Mouse (Mus musculus): ENCODE data around the gene Kmt2e. TPM values are rescaled to one million over a fixed set of nuclear protein-coding genes. Genes with fewer than 3 reads are reported as not detected.

Gene Kmt2e
- polyA plus RNA-seq (2014; fragmentation: Illumina TruSeq; extraction: RNeasy Lipid Tissue Mini Kit (QIAGEN cat#74804); ENCODE audit: low read depth, low replicate concordance): 26.1 TPM

DNA sequence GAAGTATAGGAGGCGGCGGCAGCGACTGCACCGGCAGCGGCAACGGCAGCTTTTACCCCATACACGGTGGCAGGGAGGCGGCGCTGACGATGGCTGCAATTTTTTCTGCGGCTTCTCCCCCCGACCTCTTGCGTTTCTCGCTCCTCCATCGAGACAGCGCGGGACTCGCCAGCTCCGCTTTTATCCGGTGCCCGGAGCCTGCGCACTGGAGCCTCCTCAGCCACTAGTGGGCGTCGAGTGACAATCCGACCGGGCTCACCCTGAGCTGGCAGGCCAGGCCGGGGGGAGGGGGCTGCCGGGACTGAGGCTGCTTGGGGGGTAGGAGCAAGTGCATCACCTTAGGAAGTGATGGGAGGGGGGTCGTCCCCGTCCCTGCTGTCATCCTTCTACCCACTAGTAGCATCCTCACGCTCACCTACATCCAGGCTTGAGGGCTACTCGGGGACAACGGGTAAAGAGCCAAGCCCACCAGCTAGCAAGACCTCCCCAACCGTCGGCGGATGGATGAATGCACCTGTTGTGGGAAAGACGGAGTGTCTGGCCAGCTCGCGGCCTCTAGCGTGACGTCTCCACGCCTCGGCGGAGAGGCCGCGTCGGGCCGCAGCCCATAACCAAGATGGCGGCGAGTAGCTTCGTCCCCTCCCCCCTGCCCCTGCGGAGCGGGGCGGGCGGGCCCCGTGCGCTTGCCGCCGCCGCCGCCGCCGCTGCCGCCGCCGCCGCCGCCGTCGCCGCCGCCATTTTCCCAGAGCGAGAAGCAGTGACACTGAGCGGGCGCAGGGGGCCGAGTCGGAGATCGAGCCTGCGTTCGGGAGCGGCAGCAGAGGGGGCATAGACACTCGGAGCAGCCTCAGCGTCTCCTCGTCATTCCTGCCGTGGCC is at the start of gene Kmt2e:
Gene Kmt2e (plus strand): TSS at position 722 of the 878 bp plus-strand sequence.

All from heart, adult 10 weeks (tissue).